Mouse (Mus musculus): ENCODE measurements around the gene Gm10696. TPM values are rescaled to one million over a fixed set of nuclear protein-coding genes. Genes with fewer than 3 reads are reported as not detected.
"Not testable (repeated sequence)": the region's sequence is repeated elsewhere in the genome, so short reads cannot be mapped to it uniquely, and the experiment has no call there.

The Gm10696 gene
- polyA plus RNA-seq (2016; fragmentation: Nextera tagmentation; extraction: Ambion mirVana), result not detected in 2 replicates

DNA sequence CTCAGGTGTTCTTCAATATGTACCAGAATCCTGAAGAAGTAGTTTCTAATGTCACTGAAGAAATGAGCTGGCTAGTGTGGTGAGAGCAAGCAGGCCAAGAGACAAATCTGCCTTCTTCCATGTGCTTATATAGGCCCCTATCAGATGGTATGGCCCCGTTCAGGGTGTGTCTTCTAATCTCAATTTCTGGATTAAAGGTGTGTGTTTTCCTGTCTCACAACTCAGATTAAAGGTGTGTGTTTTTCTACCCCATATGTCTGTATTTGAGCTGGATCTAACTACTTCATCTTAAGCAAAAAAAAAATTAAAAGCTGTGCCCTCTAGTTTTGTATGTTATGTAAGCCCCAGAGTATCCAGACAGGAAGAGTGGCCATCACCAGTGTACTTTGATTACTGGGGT is at the start of gene Gm10696:
Gm10696 (minus strand) TSS at position 101 of the 400 bp plus-strand sequence.
- not testable (repeated sequence) for H3K9me3 ChIP-seq; H3K27me3 ChIP-seq (ENCODE audit: poor library complexity, severe bottlenecking); H3K36me3 ChIP-seq (replicated peaks); DNase-seq (ENCODE audit: extremely low spot score, low spot score); H3K27ac ChIP-seq; H3K4me1 ChIP-seq; H3K4me3 ChIP-seq
- 96% methylated on average over 1 of the region's 1 CpGs for WGBS

DNA sequence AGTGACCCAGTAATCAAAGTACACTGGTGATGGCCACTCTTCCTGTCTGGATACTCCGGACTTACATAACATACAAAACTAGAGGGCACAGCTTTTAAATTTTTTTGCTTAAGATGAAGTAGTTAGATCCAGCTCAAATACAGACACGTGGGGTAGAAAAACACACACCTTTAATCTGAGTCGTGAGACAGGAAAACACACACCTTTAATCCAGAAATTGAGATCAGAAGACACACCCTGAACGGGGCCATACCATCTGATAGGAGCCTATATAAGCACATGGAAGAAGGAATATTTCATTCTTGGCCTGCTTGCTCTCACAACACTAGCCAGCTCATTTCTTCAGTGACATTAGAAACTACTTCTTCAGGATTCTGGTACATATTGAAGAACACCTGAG is 18.4 kb upstream of the Gm10696 start, which contains the start of gene Gm5286:
Gm5286 (plus strand) TSS at position 301 of the 400 bp plus-strand sequence.
- H3K27me3 ChIP-seq (ENCODE audit: poor library complexity, severe bottlenecking); DNase-seq (ENCODE audit: extremely low spot score, low spot score); H3K4me3 ChIP-seq; H3K27ac ChIP-seq; H3K4me1 ChIP-seq; H3K36me3 ChIP-seq (replicated peaks); H3K9me3 ChIP-seq: not testable (repeated sequence)
- WGBS, result 77% methylated on average over 3 of the region's 4 CpGs

DNA sequence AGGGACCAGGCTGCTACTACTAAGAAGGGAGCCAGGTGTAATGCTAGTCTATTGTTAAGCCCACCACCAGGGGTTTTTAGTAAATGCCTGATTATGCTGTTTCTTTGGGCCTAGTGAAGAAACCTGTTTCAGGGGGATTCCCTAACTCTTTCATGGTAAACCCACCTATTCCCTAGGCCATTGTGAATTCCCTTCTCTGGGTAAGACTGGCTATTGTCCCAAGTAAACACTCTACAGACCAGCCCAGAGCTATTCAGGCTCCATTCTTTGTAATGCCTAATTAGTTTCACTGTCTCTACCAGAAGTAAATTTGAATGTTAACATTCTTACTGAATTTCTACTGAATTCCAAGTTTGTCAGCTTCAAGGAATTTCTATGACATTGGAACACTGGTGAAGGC is 10.6 kb downstream of the Gm10696 start:
- H3K4me3 ChIP-seq; H3K36me3 ChIP-seq (replicated peaks); H3K27me3 ChIP-seq (ENCODE audit: poor library complexity, severe bottlenecking); H3K27ac ChIP-seq; H3K4me1 ChIP-seq; H3K9me3 ChIP-seq; DNase-seq (ENCODE audit: extremely low spot score, low spot score): not testable (repeated sequence)

Other genes with a start within 250 kb of the Gm10696 start
- gene Gm9117, start 234.7 kb downstream of the Gm10696 start, polyA plus RNA-seq (2016; fragmentation: Nextera tagmentation; extraction: Ambion mirVana), result not detected in 2 replicates
- not detected in 2 replicates for gene Tdpoz5, start 216.9 kb downstream of the Gm10696 start, polyA plus RNA-seq (2016; fragmentation: Nextera tagmentation; extraction: Ambion mirVana)
- not detected in 2 replicates for gene Gm9125, start 123.3 kb downstream of the Gm10696 start, polyA plus RNA-seq (2016; fragmentation: Nextera tagmentation; extraction: Ambion mirVana)
- gene Gm10697, start 105.5 kb downstream of the Gm10696 start, polyA plus RNA-seq (2016; fragmentation: Nextera tagmentation; extraction: Ambion mirVana), result not detected in 2 replicates
- not detected in 2 replicates for gene Gm5286, start 18.5 kb upstream of the Gm10696 start, polyA plus RNA-seq (2016; fragmentation: Nextera tagmentation; extraction: Ambion mirVana)
- not detected in 2 replicates for gene Gm4778, start 85.8 kb upstream of the Gm10696 start, polyA plus RNA-seq (2016; fragmentation: Nextera tagmentation; extraction: Ambion mirVana)
- gene Them4, start 131.9 kb upstream of the Gm10696 start, polyA plus RNA-seq (2016; fragmentation: Nextera tagmentation; extraction: Ambion mirVana), result 6.7 and 8.1 TPM in 2 replicates
- gene Them5, start 163.9 kb upstream of the Gm10696 start, polyA plus RNA-seq (2016; fragmentation: Nextera tagmentation; extraction: Ambion mirVana), result not detected in 2 replicates
- 0.11 and 0.40 TPM in 2 replicates for gene C2cd4d, start 184.2 kb upstream of the Gm10696 start, polyA plus RNA-seq (2016; fragmentation: Nextera tagmentation; extraction: Ambion mirVana)
- gene Rorc, start 194.6 kb upstream of the Gm10696 start, polyA plus RNA-seq (2016; fragmentation: Nextera tagmentation; extraction: Ambion mirVana), result 0.16 and 0.36 TPM in 2 replicates
- 0.15 and 0.21 TPM in 2 replicates for gene Lingo4, start 220.3 kb upstream of the Gm10696 start, polyA plus RNA-seq (2016; fragmentation: Nextera tagmentation; extraction: Ambion mirVana)
- gene Tdrkh, start 235.1 kb upstream of the Gm10696 start, polyA plus RNA-seq (2016; fragmentation: Nextera tagmentation; extraction: Ambion mirVana), result 37.6 and 38.1 TPM in 2 replicates

Data from forebrain, embryonic 10.5 days (tissue).